Mouse (Mus musculus) granulocyte monocyte progenitor cell, adult 5-6 weeks (primary cell): ENCODE data around the gene Irf2bp2. TPM values are rescaled to one million over a fixed set of nuclear protein-coding genes. Genes with fewer than 3 reads are reported as not detected.

Experiments used
- ATAC-seq: replicated peaks from 2 replicates; pipeline ENCODE4 v1.8.0; 2016; ENCODE audit warnings: mild to moderate bottlenecking, moderate TSS enrichment, inconsistent platforms; ENCODE audit not compliant: poor library complexity, severe bottlenecking
- total RNA-seq, 2 experiments: library from RNA; stranded (forward) in 1 of 2; stranded (reverse) in 1 of 2; fragments of 200-712, 200-1000 nt in 1 of 2; fragments of >200 nt in 1 of 2; fragmentation: Nextera tagmentation in 1 of 2; gene quantifications; 2 replicates each; pipeline ENCODE4 v1.2.3; 2014 to 2017

Gene Irf2bp2
- total RNA-seq, 2 experiments from 2014 or later = 112 TPM

DNA sequence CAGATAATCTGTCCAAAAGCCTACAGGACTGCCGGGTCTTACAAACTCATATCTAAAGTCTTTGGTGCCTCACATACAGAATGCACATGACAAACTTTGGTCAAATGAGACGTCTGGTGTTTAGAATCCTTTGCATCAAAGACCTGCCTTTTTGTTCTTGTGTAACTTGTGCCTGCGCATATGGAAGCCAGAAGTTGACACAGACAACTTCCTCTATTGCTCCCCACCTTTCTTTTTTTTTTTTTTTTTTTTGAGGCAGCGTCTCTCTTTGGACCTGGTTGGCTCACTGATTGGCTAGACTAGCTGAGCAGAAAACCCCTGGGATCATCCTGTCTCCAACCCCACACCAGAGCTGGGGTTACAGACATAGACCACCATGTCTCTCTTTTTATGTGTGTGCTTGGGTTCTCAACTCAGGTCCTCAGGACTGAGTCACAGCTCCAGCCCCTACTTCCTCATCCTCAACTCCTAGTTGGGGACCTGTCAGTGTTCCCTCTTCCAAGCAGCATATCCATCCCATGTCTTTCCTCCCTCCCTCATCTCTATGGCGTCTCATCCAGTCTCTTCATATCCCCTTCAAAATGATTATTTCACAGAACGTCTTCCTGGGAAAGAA, 20.6 kb downstream of the Irf2bp2 start:
- ATAC-seq = peak; percentile 60

DNA sequence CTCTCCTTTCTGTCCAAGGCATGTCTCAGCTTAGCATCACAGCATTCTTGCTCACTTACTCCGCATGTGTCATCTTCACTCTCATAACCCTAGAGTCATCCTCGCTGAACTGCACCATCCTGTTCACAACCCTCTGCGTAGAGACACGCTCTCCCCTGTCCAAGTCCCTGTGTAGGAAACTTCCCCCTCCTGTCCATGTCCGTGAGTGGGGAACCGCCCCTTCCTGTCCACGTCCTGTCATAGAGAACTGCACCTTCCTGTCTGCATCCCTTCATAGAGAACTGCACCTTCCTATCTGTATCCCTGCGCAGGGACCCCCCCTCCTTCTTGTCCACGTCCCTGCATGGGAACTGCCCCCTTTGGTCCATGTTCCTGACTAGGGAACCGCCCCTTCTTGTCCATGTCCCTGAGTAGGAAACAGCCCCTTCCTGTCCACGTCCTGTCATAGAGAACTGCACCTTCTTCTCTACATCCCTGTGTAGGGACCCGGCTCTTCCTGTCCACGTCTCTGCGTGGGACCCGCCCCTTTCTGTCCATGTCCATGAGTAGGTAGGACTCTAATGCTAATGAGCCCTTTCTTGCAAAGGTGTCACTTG, 22.6 kb downstream of the Irf2bp2 start:
- peak; percentile 61 for ATAC-seq

DNA sequence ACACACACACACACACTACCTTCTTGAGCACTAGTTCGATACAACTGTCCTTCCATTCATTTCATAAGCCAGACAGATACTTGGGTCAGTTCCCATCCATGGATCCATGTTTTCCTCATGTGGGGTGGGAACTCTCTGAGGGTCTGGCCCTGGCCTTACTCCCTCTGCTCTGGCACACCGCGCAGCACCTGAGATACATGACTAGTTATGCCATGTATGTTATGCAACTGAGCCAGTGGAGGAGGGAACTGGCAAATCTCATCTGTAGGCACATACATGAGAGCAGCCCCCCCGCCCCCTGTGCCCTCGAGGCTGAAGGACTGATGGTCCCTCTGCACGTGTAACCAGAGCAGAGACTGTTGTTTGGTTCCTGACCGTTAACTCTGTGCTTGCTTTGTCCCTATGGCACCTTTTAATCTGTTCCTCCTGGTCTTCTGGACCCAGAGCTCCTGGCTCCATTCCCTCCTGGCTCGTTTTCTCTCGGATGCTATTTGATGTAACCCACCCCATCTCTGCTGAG, 23.2 kb downstream of the Irf2bp2 start:
- no peak for ATAC-seq

DNA sequence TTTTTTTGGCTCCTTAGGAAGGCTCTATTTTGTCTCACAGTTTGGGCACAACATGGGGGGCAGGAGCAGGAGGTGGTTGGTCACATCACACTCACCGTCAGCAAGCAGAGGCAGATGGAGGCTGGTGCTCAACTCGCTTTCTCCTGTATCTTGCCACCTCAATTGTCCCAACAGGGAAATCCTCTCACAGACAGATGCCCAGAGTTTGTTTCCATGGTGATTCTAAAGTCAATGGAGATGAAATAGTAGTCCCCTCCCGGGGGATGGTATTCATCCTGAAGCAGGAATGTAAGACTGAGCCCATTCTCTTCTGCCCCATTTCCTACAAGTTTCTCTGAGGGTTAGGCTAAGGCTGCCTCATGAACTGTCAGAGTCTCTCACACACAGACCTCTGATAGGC, 23.7 kb downstream of the Irf2bp2 start:
- no peak for ATAC-seq

DNA sequence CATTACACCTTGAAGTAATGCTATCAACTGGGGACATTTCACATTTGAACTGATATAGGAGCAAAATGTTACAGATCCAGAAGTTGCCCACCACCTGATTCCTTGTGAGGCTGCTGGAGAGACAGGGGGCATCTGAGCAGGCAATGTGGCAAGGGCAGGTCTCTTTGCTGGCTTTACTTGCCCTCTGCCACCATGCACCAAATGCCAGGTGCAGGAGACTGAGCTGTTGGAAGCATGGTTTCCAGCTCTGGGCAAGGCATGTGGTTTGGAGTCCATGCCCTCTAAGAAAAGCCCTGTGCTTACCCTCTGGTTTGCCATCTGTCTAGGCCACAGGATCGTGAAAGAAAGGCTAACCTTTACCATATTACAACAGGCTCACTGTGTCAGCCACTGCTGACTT, 24.1 kb downstream of the Irf2bp2 start:
- ATAC-seq = no peak

DNA sequence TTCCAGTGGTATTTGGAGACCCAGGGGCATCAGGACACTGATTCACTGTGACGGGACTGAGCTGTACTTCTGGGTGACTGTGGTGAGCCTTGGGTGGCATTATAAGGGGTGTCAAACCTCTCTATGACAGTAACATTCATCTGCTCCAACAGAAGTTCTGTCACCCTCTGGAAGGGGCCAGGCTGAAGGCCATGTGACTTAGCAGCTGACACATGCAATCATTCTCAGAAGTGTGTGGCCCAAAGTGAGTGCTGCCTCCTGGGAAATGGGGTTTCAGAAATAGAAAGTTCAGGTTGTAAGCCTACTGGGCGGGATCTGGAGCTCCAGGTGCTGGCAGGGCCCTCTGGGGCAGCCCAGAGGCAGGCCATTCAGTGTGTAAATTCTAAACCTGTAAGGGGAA, 26.1 kb downstream of the Irf2bp2 start:
- no peak for ATAC-seq

DNA sequence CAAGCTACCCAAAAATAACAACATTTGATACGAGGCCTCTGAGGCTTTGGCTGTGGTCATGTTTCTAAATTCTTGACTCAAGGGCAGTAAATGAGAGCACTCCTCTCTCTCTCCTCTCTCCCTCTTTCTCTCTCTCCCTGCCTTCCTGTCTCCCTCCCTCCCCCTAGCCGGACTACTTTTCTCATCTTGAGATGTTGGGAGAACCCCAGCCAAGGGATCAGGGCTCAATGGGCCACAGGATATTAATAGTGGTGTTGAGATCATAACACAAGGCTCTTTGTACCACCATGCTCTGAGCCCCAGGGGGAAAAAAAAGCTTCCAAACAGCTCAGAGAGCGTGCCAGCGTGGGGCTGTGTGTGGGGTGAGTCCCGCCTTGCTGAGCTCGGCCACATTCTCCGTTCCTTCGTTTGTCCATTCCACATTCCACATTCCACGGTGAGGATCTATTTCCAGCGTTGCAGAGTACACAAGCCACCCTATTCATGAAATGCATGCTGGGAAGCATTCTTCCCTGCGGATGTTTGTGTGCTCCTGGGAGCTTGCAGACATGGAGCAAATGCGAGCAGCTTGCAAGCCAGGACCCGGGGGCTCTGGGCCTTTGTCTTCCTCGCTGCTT, 27.2 kb downstream of the Irf2bp2 start:
- ATAC-seq = no peak

DNA sequence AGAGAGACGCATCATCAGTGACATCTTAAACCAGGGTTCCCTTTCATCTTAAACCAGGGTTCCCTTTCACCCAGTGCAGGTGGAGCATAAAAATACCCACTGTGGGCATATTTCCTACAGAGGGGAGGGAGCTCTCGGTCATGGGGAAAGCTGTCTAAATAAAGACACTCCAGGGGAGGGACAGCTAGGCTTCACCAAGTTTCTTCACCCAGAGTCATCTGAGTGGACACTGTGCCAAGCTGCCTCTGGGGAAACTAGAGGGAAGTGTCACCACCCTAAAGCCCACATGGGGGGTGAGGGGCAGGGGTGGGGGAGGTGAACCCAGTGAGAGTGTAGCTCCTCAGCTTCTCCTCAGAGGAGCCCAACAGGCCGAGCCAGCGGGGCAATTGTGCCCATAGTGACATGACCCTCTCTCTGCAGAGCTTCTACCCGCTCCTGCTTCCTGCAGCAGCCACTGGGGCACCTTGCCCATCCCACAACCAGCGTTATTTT, 27.8 kb downstream of the Irf2bp2 start:
- ATAC-seq = peak; percentile 77

DNA sequence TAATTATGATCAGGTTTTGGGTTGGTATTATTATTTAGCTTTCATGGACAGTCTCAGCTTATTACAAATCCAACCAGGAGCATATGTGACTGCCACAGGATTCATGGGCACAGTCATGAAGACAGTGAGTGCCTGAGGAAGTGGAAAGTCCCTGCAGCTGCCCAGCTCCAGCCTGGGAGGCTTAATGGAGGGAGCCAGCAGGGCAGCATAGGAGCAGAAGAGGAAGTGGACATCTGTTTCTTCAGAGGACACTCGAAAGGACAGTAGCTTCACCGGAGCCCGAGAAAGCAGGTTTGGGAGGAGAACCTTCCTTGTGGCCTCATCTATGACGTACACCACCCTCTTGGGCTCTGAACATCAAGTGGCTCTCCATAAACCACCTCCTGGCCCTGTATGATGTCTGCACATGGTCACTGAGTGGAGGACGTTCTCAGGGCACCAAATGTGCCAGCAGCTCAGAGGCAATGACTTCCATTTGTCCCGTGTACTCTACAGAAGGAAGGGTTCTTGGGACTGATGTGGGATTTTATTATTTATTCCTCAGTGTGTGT, 28.5 kb downstream of the Irf2bp2 start:
- ATAC-seq = peak; percentile 80

DNA sequence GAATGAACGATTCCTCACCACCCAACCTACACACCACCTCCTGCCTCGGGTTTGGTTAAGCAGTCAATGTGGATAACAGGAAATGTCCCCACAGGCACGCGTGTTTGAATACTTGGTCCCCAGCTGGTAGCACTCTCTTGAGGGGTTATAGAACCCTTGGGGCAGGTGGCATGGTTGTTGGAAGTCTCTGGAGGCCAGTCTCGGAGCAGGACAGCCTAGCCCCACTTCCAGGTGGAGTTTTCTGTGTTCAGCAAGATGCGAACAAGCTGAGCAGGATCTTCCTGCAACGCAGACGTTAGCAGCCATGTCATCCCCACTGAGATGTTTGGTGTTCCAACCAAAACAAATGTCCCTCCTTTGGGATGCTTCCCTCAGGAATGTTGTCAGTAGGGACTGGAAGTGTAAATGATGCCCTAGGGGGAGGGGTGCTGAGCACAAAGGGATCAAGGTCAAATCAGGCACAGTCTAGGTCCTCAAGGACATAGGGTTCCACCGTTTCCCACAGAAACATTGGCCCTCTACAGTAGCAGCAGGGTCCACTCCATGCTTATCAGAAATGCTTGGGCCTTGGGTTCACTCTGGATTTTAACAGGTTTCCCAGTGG, 29.1 kb downstream of the Irf2bp2 start:
- ATAC-seq = no peak

DNA sequence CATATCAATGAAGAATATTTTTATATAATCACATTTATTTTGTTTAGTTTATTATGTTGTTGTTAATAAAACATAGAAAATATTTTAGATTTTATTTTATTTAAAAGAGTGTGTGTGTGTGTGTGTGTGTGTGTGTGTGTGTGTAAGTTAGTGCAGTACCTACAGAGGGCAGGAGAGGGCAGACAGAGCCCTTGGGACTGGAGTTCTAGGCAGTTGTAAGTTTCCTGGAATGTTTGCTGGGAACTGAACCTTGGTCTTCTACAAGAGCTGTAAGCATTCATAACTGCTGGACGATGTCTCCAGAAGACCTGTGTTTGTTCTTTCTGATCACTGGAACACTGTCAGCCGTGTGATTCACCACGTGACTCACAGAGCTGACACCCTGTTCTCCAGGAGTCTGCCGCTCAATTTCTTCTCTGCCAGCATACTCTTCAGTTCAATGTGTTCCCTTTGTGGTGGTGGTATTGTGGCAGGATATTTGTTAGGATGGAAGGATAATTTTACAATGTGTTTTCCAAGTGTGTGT, 32.4 kb downstream of the Irf2bp2 start:
- ATAC-seq = no peak

DNA sequence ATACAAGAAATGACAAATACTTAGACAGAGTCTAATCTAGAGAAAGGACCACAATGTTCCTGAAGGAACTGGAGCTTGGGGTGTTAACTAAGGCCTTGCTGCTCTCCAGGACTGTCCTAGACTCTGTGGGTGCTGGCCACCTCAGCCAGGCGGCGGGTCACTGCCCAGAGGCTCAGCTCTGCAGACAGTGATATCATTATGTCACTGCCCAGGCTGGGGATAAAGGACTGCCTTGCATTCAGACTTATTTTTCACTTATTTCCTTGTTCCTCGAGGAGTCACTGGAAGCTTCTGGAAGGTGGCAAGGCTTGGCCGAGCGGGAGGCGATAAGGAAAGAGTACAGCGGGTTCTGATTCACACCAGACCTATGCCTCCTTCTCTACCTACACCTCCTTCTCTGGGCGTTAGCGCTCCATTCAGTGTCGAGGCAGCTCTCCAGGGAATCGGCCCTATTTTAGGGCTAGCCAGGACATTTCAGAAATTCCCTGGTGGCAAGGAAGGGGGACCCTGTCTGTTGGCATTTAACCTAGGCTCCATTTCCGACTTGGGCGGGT, 35.3 kb downstream of the Irf2bp2 start:
- no peak for ATAC-seq

DNA sequence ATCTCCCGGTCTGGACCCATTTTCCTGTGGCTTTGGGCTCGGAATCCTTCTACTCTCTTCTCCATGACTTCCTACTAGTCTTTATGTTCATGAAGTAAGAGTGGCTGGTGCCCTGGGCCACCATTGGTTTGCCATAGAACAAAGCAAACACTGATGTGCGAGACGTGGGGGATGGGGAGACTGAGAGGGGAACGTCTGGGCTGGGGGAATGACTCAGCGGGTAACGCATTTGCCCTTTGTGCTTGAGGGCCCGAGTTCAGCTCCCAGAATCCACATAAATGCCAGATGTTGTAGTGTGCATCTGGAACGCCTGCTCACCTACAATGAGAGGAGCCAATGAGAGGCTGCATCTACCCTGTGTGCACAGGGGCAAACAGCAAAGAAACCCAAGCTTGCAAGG, 36.4 kb downstream of the Irf2bp2 start:
- ATAC-seq = peak; percentile 17; the same call in 1 of the 2 replicates

DNA sequence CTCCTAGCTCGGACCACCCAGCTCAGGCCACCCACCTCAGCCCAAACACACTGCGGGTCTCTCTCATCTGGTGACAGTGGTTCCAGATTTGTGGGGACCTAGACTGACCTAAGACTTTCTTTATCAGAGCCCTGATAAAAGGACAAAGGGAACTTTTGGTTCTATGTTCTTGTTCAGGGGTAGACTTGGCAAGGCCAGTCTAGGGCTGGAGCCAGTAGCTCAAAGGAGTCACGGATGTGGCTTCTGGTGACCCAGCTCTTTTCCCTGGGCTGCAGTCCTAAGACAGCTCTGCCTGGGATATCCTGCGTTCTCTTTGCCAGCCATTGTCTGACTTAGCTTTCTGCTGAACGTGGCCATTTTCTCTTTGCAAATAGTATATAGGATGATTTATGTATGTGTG, 37.1 kb downstream of the Irf2bp2 start:
- no peak for ATAC-seq

DNA sequence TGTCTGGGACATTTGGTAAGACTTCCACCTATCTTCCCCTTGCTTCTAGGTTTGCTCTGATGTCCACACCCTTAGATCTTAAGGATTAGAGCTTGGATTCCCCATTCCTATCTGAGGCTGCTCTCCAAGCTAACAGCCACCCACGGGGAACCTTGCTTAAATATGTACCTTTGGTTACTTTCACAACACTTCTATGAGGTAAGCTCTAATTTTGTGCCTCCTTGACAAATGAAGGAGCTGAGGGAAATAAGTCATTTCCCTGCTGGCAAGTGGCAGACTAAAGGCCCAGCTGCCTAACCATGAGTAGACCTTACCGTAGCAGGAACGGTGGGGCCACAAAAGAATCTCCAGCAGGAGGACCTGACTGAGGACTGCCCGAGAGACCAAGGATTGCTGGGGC, 39.0 kb downstream of the Irf2bp2 start:
- no peak for ATAC-seq

DNA sequence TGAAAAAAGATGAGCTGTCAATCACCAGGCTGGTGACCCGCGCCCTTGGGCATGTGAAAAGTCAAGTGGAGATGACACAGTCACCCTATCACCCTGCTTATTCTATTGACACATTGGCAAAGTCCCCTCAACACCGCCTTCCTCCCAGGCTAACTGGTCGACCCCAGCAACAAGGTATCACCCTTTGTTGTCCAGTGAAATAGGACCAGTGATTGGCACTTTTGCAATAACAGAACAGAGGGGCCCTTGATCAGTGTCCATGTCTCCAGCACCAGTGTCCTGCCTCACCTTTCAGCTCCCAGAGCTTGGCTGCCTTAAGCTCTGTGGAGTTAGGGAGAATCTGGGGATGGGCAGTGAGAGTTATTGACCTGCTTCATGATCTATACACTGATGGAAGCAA, 41.9 kb downstream of the Irf2bp2 start:
- ATAC-seq = no peak

DNA sequence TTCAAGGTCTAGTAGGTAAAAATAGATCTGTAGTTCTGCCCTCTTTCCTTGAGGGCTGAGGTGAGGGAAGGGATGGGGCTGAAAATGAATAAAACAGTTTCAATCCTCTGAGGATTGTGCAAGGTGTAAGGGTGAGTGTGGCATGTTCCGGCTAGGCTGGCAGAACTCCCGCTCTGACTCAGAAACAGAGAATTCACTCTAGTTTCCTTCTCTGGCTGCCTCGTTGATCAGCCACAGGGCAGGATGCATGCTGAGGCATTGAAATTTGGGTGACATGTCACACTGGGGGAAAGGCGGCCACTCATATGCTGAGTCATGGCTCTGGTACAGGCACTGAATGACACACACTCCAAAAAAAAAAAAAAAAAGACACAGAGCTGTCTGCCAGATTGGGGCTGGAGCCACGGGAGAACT, 42.8 kb downstream of the Irf2bp2 start:
- ATAC-seq = peak; percentile 87

DNA sequence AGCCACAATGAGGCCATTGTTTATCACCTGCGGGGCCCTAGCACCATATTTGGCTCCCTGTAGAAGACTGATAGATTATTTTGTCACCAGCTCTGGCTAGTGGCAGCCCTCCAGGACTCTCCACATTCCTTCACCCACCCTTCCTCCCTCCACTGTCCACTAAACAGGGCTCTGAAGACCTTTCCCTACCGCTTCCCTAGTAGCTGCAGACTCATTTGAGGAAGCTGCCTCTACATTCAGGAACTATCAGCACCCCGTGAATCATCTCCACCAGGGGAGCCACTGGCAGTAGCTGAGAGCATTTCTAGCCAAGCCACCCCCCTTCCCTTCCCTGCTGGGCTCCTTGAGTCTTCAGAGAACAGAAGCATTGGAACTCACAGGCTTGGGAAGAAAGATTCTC, 45.9 kb downstream of the Irf2bp2 start:
- ATAC-seq = peak; percentile 64

DNA sequence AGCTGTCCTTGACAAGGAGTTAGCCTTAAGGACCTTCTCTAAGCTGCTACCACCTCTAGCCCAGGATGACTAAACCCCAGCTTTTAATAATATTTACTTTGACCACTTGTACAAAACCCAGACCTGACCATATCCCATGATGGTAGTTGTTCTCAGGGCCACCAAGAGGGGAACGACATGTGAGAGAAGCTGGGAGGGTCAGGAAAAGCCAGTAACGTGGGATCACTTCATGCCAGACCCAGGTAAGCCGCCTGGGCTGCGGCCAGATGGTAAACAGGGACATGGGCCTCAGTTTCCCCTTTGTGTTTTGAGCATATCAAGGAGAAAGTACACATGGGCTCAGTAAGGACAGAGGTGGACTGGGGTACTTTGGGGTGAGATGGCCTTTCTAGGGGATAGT, 46.4 kb downstream of the Irf2bp2 start:
- ATAC-seq = no peak

DNA sequence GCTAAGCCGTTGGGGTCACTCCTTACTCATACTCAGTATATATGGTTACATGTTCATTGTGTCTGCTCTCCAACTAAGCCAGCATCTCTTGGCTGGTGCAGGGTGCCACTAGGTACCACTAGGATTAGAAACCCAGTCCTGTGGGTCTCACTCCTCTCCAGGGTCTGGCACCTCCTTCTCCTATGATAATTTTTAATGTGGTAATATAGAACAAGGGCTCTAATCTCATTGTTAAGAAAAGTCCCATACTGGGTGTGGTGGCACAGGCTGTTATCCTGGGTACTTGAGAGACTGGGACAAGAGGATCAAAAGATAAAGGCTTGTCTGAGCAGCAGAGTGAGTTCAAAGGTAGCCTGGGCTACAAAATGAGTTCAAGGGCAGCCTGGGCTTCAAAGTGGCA, 47.3 kb downstream of the Irf2bp2 start:
- no peak for ATAC-seq
